In the genomic region with DNA sequence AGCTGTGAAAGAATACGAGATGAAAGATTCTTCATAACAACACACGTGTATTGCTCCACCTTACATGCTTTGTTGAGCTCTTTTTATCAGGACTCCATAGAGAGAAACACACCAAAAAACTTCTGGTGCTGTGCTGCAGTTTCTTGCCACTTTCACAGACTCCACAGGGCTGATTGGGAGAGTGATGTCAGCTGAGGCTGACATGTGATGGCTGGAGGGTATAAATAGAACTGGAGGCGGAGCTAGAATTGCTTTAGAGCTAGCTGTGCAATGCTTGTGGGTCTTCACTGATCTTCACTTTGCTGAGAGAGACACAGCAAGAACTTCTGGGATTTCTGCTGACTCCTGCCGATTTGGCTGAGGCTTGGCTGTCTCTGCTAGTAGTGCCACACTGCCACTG, we compare ENCODE assay signal across 19 mouse cellular contexts.
DNase-seq lines count a peak whose midpoint lies in the region; ATAC-seq and TF ChIP-seq lines count a peak whose summit lies in the region.
"Had no signal": no experiment of that assay in that cellular context is flagged by ENCODE, and none has a peak within 500 bp of the region (broad histone marks: within the 10 kb centered on the region; RNA-seq: fewer than 3 reads in every experiment).

No protein-coding gene starts in this region.

- 82% methylated on average over 4 of the region's 4 CpGs for WGBS in heart, embryonic 11.5 days (ENCODE audit: insufficient replicate concordance)
- 87% methylated on average over 4 of the region's 4 CpGs for WGBS in midbrain, embryonic 14.5 days
- WGBS in midbrain, embryonic 10.5 days: 82% methylated on average over 4 of the region's 4 CpGs

- no peak overlapping the region for H3K4me3 ChIP-seq in heart, embryonic 11.5 days (ENCODE audit: low read depth, low read length)
- no peak overlapping the region for H3K4me3 ChIP-seq in CH12.LX (replicated peaks in 1 of 3; ENCODE audit: low read depth in 2 of 3, low read length in 2 of 3, poor library complexity in 1 of 3)
- H3K4me3 ChIP-seq in midbrain, embryonic 14.5 days (replicated peaks; ENCODE audit: low read depth, low read length): no peak overlapping the region
- no peak overlapping the region for H3K4me3 ChIP-seq in midbrain, embryonic 10.5 days
- H3K4me3 ChIP-seq: forebrain, embryonic 15.5 days; heart, embryonic 13.5 days; intestine, embryonic 15.5 days had no signal

- no peak for TF ChIP-seq EP300 in CH12.LX (IDR thresholded peaks at IDR 0.05; ENCODE audit: low read length)

- H3K79me2 ChIP-seq in CH12.LX (replicated peaks; ENCODE audit: control insufficient read depth, extremely low read depth, insufficient read depth, poor library complexity, severe bottlenecking): no peaks in the 10 kb centered on the region

- no peak overlapping the region for H3K4me2 ChIP-seq in heart, embryonic 11.5 days
- H3K4me2 ChIP-seq in CH12.LX (ENCODE audit: insufficient read depth, low read depth, poor library complexity, severe bottlenecking): no peak overlapping the region
- no peak overlapping the region for H3K4me2 ChIP-seq in midbrain, embryonic 14.5 days (ENCODE audit: low read length)
- H3K4me2 ChIP-seq: forebrain, embryonic 15.5 days; heart, embryonic 13.5 days; hindbrain, embryonic 14.5 days; intestine, embryonic 15.5 days had no signal

- DNase-seq in heart, adult 8-10 months (ENCODE audit: low spot score): no peak
- peak; percentile 27 for DNase-seq in CH12.LX (ENCODE audit: extremely low read depth)
- peak; percentile 38 for DNase-seq in ZHBTc4 (ENCODE audit: low read depth, low spot score)
- peak; percentile 25 for DNase-seq in retina, embryonic 14.5 days (ENCODE audit: low spot score)
- DNase-seq in midbrain, embryonic 14.5 days: no peak
- DNase-seq in midbrain, embryonic 10.5 days (ENCODE audit: low spot score): no peak
- DNase-seq: adrenal gland, adult 8-10 months; adrenal gland, postnatal 36 days; cerebellum, adult 2 months; cerebellum, postnatal 10 days; gastrocnemius, postnatal 36 days; heart, adult 11 months; heart, postnatal 14 days; kidney, adult 2 months had no signal

- TF ChIP-seq POLR2A in CH12.LX (IDR thresholded peaks at IDR 0.05; ENCODE audit: low read depth, low read length): no peak

- in situ Hi-C loops in CH12.LX (cut with MboI; ENCODE audit: low pct_ligation_motif_present, low pct_unique_long_range_greater_than_20kb, low sequenced_read_pairs): no loop called here

- dilution Hi-C loops in CH12.LX (cut with MboI; ENCODE audit: extremely low pct_ligation_motif_present, extremely low pct_unique_long_range_greater_than_20kb, low sequenced_read_pairs): no loop called here

- TF ChIP-seq CTCF in CH12.LX (conservative IDR thresholded peaks at IDR 0.05 in 1 of 2, IDR thresholded peaks at IDR 0.05 in 1 of 2; ENCODE audit: low read depth in 2 of 2, low read length in 2 of 2): no peak

- no peaks in the 10 kb centered on the region for H3K9me3 ChIP-seq in heart, embryonic 11.5 days (replicated peaks; ENCODE audit: control insufficient read depth, low read length)
- H3K9me3 ChIP-seq in CH12.LX (replicated peaks; ENCODE audit: low read length): peaks cover 2% of the 10 kb centered on the region
- no peaks in the 10 kb centered on the region for H3K9me3 ChIP-seq in midbrain, embryonic 14.5 days (ENCODE audit: control insufficient read depth, low read length)
- H3K9me3 ChIP-seq in midbrain, embryonic 10.5 days (replicated peaks): no peaks in the 10 kb centered on the region
- H3K9me3 ChIP-seq: forebrain, embryonic 15.5 days; intestine, embryonic 15.5 days had no signal

- TF ChIP-seq RAD21 in CH12.LX (IDR thresholded peaks at IDR 0.05; ENCODE audit: low read depth, low read length): no peak

- H3K4me1 ChIP-seq in heart, embryonic 11.5 days (ENCODE audit: control insufficient read depth, insufficient read depth, low read length): peaks cover 9% of the 10 kb centered on the region
- peaks cover 0 to 16% of the 10 kb centered on the region in 2 experiments; a peak in 2 of 4 replicates for H3K4me1 ChIP-seq in CH12.LX (ENCODE audit: control insufficient read depth in 1 of 2, insufficient read depth in 2 of 2)
- H3K4me1 ChIP-seq in midbrain, embryonic 14.5 days (ENCODE audit: control insufficient read depth, insufficient read depth, low read length): peaks cover 3% of the 10 kb centered on the region; the same call in 1 of the 2 replicates
- H3K4me1 ChIP-seq in midbrain, embryonic 10.5 days: peaks cover 19% of the 10 kb centered on the region
- H3K4me1 ChIP-seq: forebrain, embryonic 15.5 days had no signal

- H3K27me3 ChIP-seq in heart, embryonic 11.5 days (ENCODE audit: control insufficient read depth, insufficient read depth, low read length): no peaks in the 10 kb centered on the region
- H3K27me3 ChIP-seq in CH12.LX (replicated peaks): no peaks in the 10 kb centered on the region
- no peaks in the 10 kb centered on the region for H3K27me3 ChIP-seq in midbrain, embryonic 14.5 days (ENCODE audit: control insufficient read depth, insufficient read depth, low read length)
- H3K27me3 ChIP-seq in midbrain, embryonic 10.5 days (ENCODE audit: low read depth, poor library complexity, severe bottlenecking): peaks cover 18% of the 10 kb centered on the region; the same call in 1 of the 2 replicates
- H3K27me3 ChIP-seq: forebrain, embryonic 15.5 days; heart, embryonic 13.5 days; intestine, embryonic 15.5 days had no signal

- H3K27ac ChIP-seq in heart, embryonic 11.5 days (ENCODE audit: low read depth, low read length): peak overlapping the region; percentile 22; the same call in 1 of the 2 replicates
- H3K27ac ChIP-seq in CH12.LX (ENCODE audit: insufficient read depth, low read depth): no peak overlapping the region
- H3K27ac ChIP-seq in midbrain, embryonic 14.5 days (replicated peaks; ENCODE audit: low read depth, low read length): no peak overlapping the region
- no peak overlapping the region for H3K27ac ChIP-seq in midbrain, embryonic 10.5 days (replicated peaks)
- H3K27ac ChIP-seq: forebrain, embryonic 15.5 days; heart, embryonic 13.5 days; hindbrain, embryonic 14.5 days; intestine, embryonic 15.5 days had no signal

- H3K9ac ChIP-seq in heart, embryonic 11.5 days (ENCODE audit: low read depth, low read length): no peak overlapping the region
- H3K9ac ChIP-seq in CH12.LX (ENCODE audit: insufficient read depth, low read depth): no peak overlapping the region
- H3K9ac ChIP-seq in midbrain, embryonic 14.5 days (replicated peaks; ENCODE audit: low read length): no peak overlapping the region
- H3K9ac ChIP-seq: forebrain, embryonic 15.5 days; heart, embryonic 13.5 days; hindbrain, embryonic 14.5 days; intestine, embryonic 15.5 days had no signal

- ATAC-seq in heart, embryonic 11.5 days (replicated peaks; ENCODE audit: insufficient number of reproducible peaks, low FRiP score, low TSS enrichment): no peak
- no peak for ATAC-seq in midbrain, embryonic 14.5 days (ENCODE audit: low FRiP score, low TSS enrichment)
- ATAC-seq: forebrain, embryonic 15.5 days; intestine, embryonic 15.5 days had no signal

- no peaks in the 10 kb centered on the region for H3K36me3 ChIP-seq in heart, embryonic 11.5 days (ENCODE audit: control insufficient read depth, insufficient read depth, low read length)
- H3K36me3 ChIP-seq in CH12.LX (replicated peaks in 1 of 2; ENCODE audit: control insufficient read depth in 1 of 2, insufficient read depth in 1 of 2, low read length in 1 of 2): no peaks in the 10 kb centered on the region
- H3K36me3 ChIP-seq in midbrain, embryonic 14.5 days (ENCODE audit: control insufficient read depth, insufficient read depth, low read length): no peaks in the 10 kb centered on the region
- H3K36me3 ChIP-seq in midbrain, embryonic 10.5 days: no peaks in the 10 kb centered on the region
- H3K36me3 ChIP-seq: forebrain, embryonic 15.5 days; heart, embryonic 13.5 days; intestine, embryonic 15.5 days had no signal

TF ChIP-seq in CH12.LX, 34 proteins besides CTCF, POLR2A, EP300 and RAD21:
- no peak for TF ChIP-seq TBP (conservative IDR thresholded peaks at IDR 0.05; ENCODE audit: low read depth, low read length)
- no peak for TF ChIP-seq MAX (IDR thresholded peaks at IDR 0.05; ENCODE audit: low read length)
- TF ChIP-seq JUN (IDR thresholded peaks at IDR 0.05; ENCODE audit: insufficient read depth, low read depth, low read length): no peak
- no peak for TF ChIP-seq UBTF (IDR thresholded peaks at IDR 0.05; ENCODE audit: low read depth, low read length)
- TF ChIP-seq MAFK (IDR thresholded peaks at IDR 0.05; ENCODE audit: insufficient replicate concordance, low read length): no peak
- no peak for TF ChIP-seq GABPA (IDR thresholded peaks at IDR 0.05; ENCODE audit: insufficient replicate concordance, low read depth, low read length)
- no peak for TF ChIP-seq RCOR1 (conservative IDR thresholded peaks at IDR 0.05; ENCODE audit: low read depth, low read length)
- TF ChIP-seq KAT2A (IDR thresholded peaks at IDR 0.05; ENCODE audit: insufficient replicate concordance, low read length): no peak
- TF ChIP-seq ZNF384 (IDR thresholded peaks at IDR 0.05; ENCODE audit: low read depth, low read length): no peak
- no peak for TF ChIP-seq SIN3A (IDR thresholded peaks at IDR 0.05; ENCODE audit: low read length)
- TF ChIP-seq USF2 (conservative IDR thresholded peaks at IDR 0.05; ENCODE audit: low read depth, low read length): no peak
- no peak for TF ChIP-seq USF1 (IDR thresholded peaks at IDR 0.05; ENCODE audit: low read depth, low read length)
- no peak for TF ChIP-seq MEF2A (IDR thresholded peaks at IDR 0.05; ENCODE audit: borderline replicate concordance, low read depth, low read length)

Comparison
In these comparisons a context has a peak if more than half of its experiments do, and no peak if none do; other contexts are left out.
1. DNase-seq: peak in CH12.LX (single experiment), ZHBTc4 (single experiment) and retina, embryonic 14.5 days (single experiment); none in heart, adult 8-10 months (single experiment), midbrain, embryonic 14.5 days (single experiment) and midbrain, embryonic 10.5 days (single experiment).